Mouse (Mus musculus): Measurements from ENCODE around the gene Slc25a42. TPM values are rescaled to one million over a fixed set of nuclear protein-coding genes. Genes with fewer than 3 reads are reported as not detected.

Gene Slc25a42
- total and polyA plus RNA-seq, 3 experiments: 40.9 to 85.8 (median 49.3) TPM

DNA sequence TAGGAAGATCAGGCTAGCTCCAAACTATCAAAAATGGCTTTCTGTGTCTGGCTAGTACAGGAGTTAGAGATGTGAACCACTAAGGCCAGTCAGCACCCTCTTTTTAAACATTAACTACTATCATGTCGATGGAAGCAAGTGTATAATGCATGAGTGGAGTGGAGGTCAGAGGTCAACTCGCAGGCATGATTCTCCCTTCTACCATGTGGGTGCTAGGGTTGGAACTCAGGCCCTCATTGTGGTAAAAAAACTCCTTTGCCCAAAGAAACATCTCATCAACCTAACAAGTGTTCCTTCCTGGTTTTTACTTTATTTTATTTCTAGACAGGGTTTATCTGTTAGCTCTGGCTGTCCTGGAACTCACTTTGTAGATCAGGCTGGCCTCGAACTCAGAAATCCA is 41.4 kb downstream of the Slc25a42 start:
- no peak for DNase-seq

DNA sequence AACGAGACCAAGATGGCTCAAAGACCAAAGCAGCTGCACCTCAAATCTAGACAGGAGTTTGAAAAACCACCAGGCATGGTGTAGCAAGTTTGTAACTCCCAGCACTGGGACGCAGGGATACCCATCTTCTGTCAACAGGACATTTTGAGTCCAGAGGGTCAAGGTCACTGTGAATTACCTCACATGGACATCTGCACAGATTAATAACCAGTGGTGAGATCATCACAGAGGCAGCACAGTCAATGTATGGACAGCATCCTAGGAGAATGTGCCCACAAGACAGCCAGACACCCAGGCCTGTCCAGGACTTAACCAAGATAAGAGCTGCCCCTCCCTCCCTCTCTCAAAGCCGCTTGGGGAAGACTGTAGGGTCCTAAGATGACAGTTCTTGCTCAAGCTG is 42.0 kb downstream of the Slc25a42 start:
- no peak for DNase-seq

DNA sequence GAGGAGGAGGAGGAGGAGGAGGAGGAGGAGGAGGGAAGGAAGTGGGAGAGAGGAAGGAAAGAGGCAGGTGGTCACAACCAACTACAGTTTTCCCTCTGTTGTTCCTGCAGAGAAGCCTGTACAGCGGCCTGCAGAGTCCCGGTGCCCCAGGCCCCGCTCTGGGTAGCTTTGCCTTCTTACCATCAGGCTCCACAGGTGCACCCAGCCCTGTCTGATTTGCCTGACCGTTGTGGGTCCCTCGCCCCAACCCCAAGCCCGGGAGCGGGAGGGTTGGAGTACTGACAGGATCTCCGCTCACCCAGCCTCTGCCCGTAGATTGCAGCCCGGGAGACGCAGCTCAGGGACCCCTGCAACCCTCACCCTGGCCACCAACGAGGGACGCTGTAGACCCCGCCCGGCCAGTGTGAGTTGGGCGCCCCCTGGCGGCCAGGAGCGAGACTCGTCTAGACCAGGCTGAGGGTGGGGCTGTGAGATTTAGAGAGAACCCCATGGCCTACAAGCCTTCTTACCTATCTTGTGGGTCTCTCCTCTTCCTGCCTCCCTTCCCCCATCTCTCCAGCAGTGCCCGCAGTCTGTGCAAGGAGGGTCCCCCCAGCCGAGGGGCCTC is 45.5 kb downstream of the Slc25a42 start:
- peak; percentile 51 for DNase-seq

DNA sequence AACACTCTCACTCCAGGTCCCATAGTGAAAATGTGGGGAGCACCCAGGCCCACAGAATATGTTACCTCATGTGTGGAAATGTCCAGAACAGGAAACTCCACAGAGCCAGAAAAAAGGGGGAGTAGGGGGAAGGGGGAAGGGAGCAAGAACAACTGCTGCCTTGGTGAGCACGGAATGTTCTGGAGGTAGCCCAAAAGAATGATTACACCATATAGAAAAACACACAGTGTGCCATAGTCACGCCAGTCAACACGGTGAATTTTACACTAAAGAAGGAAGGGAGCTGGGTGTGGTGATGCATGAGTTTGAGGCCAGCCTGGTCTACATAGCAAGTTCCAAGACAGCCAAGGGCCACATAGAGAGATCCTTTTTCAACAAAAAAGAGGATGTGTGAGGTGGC is 48.8 kb downstream of the Slc25a42 start:
- no peak for DNase-seq

GRCm38 (mm10) chr8:70160015-70160414 is 52.1 kb downstream of the Slc25a42 start:
- DNase-seq: no peak

DNA sequence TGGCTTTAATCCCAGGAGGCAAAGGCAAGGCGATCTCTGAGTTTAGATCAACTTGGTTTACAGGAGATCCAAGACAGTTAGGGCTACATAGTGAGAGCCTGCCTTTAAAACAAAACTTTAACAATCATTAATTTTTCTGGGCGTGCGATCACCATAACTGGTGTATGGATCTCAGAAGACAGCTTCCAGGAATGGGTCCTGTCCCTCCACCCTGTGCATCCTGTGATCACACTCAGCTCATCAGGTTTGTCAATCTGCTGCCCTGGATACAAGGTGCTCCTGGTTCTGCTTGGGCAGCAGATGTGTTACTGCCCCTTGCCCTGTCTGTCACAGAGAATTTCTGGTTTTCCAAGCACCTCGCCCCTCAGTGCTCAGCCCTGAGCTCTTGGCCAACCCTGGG is 52.9 kb downstream of the Slc25a42 start:
- DNase-seq: no peak

- peak; percentile 80 for DNase-seq
Observed at GRCm38 (mm10) chr8:70158069-70158853, 53.8 kb downstream of the Slc25a42 start.

GRCm38 (mm10) chr8:70157240-70157800 is 54.8 kb downstream of the Slc25a42 start:
- DNase-seq: no peak

GRCm38 (mm10) chr8:70152537-70153257 is 59.4 kb downstream of the Slc25a42 start:
- DNase-seq: peak; percentile 80

- DNase-seq: no peak
Observed at GRCm38 (mm10) chr8:70150158-70150557, 61.9 kb downstream of the Slc25a42 start.

DNA sequence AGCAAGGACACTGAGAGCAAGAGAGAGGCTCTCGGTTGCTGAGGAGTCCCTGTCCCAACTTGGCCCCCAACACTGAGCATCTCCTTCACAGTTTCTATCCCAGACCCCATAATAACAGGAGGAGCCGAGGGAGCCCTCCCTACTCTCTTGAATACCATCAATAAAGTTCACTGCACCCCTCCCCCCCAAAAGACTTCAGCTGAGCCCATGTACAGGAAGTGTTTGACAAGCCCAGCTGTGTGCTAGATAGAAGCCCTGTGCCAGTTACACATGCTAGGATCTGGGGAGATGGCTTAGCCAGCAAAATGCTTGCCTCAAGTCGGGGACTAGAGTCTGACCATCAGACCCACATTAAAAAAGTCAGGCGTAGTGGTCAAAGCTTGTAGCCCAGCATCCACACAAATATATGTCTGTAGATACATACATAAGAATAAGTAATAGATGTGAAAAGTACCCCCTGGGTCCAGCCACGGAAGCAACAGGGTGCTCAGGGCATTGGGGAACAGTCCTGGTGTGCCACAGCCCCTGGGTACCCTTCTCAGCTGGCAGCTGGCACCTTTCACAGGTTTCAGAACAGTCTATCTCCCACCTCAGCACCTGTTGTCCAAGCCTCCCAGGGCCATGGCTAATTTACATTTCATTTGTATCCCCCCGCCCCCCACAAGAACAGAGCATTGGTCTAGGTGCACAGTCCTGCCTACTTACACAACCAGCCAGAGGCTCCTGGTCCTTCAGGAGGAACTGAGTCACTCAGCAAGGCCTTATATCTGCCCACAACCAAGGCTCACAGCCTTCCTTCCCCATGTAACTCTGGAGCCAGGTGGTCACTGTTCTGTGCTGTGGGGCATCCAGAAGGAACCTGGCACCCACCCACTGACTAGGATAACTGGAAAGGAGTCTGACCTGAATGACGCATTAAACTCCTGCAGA is 64.2 kb downstream of the Slc25a42 start:
- no peak for DNase-seq

GRCm38 (mm10) chr8:70139981-70140380 is 72.1 kb downstream of the Slc25a42 start:
- DNase-seq: no peak

DNA sequence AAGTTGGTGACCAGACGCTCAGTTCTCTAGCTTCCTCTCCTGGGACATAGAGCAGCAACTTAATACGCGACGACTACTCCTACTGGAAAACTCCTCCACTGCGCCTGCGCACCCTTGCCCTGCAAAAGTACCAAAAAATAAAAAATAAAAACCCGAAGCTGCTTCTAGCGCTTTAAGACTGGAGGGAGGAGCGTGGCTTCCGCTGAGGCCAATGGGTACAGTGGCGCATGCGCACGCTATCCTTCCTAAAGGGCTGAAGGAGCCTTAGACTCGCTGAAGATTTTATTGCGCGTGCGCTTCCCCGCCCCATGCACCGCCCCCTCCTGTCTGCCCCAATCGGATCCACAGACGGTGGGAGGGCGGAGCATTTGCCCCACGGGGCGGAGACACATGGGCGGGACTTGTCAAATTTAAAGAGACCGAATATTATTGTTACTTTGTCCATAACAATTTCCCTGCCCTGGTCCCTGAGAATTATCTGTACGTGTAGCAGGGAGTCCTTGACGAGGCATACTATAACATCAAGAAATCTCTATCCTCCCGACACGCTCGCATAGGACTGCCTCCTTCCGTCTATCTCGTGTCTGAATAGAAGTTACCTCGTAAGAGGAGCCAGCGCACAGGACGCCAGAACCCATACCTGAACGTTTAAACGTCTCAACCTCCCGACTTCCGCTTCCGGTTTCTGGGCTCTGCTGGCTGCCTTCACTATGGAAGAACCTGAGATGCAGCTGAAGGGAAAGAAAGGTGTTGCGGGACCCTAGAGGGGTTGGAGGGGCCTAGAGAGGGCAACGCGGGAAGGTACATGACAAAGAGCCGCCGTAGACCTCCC is 72.9 kb downstream of the Slc25a42 start, which contains the start of the genes Rfxank, Borcs8 and Mef2b:
Rfxank (minus strand) TSS at position 129 of the 832 bp plus-strand sequence.
Borcs8 (plus strand) TSS at position 474 of the 832 bp plus-strand sequence.
Mef2b (plus strand) TSS at position 686 of the 832 bp plus-strand sequence.
- DNase-seq: peak; percentile 99

GRCm38 (mm10) chr8:70137890-70138289 is 74.2 kb downstream of the Slc25a42 start:
- DNase-seq: no peak

- no peak for DNase-seq
Observed at GRCm38 (mm10) chr8:70136591-70136990, 75.5 kb downstream of the Slc25a42 start.

- no peak for DNase-seq
Observed at GRCm38 (mm10) chr8:70134931-70135330, 77.2 kb downstream of the Slc25a42 start.
